16 mouse cellular contexts compared by ENCODE assay signal in the genomic region with DNA sequence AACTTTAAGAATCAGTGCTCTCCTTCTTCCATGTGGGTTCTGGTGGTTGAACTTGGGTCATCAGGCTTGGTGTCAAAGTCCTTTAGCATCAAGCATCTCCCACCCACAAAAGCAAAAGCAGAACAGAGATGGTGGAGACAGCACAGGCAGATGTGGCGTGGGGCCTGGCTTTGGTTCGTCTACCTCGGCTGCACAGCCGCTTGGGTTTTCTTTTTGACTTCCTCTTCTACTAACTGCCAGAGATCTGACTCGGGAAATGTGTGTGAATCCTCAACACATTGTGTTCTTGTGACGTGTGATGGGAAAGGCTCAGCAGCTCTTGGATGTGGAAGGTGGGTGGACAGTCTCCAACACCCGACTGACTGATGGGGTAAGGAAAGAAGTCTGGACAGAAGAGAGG.
DNase-seq lines count a peak whose midpoint lies in the region; ATAC-seq and TF ChIP-seq lines count a peak whose summit lies in the region.
"Had no signal": no experiment of that assay in that cellular context is flagged by ENCODE, and none has a peak within 500 bp of the region (broad histone marks: within the 10 kb centered on the region; RNA-seq: fewer than 3 reads in every experiment).

No protein-coding gene starts in this region.

- ATAC-seq in liver, embryonic 12.5 days = no peak
- ATAC-seq in heart, postnatal 0 days (ENCODE audit: insufficient read depth, low read depth) = no peak
- ATAC-seq: forebrain, embryonic 16.5 days; hindbrain, embryonic 16.5 days had no signal

- H3K4me3 ChIP-seq in liver, embryonic 12.5 days = no peak overlapping the region
- no peak overlapping the region for H3K4me3 ChIP-seq in MEL (ENCODE audit: control insufficient read depth in 1 of 2, insufficient read depth in 1 of 2, low read depth in 2 of 2, low read length in 2 of 2)
- H3K4me3 ChIP-seq in heart, postnatal 0 days (ENCODE audit: low read depth, low read length) = no peak overlapping the region
- H3K4me3 ChIP-seq: lung, embryonic 15.5 days had no signal

- TF ChIP-seq RAD21 in MEL (IDR thresholded peaks at IDR 0.05; ENCODE audit: low read depth, low read length) = no peak

- no peaks in the 10 kb centered on the region for H3K27me3 ChIP-seq in liver, embryonic 12.5 days (replicated peaks)
- H3K27me3 ChIP-seq in MEL (ENCODE audit: control insufficient read depth in 1 of 2, insufficient read depth in 2 of 2, low read length in 2 of 2) = peaks cover 0 to 2% of the 10 kb centered on the region in 2 experiments; a peak in 1 of 4 replicates
- no peaks in the 10 kb centered on the region for H3K27me3 ChIP-seq in heart, postnatal 0 days (ENCODE audit: control insufficient read depth, insufficient read depth, low read length)
- H3K27me3 ChIP-seq: lung, embryonic 15.5 days had no signal

- H3K27ac ChIP-seq in liver, embryonic 12.5 days = no peak overlapping the region
- H3K27ac ChIP-seq in MEL (ENCODE audit: control insufficient read depth, low read depth, low read length) = no peak overlapping the region
- H3K27ac ChIP-seq in heart, postnatal 0 days (ENCODE audit: low read depth) = peak overlapping the region; percentile 46; the same call in 1 of the 2 replicates
- H3K27ac ChIP-seq: lung, embryonic 15.5 days had no signal

- H3K9ac ChIP-seq in liver, embryonic 12.5 days = no peak overlapping the region
- H3K9ac ChIP-seq in MEL (ENCODE audit: control insufficient read depth, low read depth, low read length, poor library complexity, severe bottlenecking) = no peak overlapping the region
- no peak overlapping the region for H3K9ac ChIP-seq in heart, postnatal 0 days (replicated peaks; ENCODE audit: low read depth, low read length)
- H3K9ac ChIP-seq: lung, embryonic 15.5 days had no signal

- no peaks in the 10 kb centered on the region for H3K4me1 ChIP-seq in liver, embryonic 12.5 days
- 0 out of 4 replicates have a peak, but pooled peaks cover 0 to 3% of the 10 kb centered on the region in 2 experiments for H3K4me1 ChIP-seq in MEL (ENCODE audit: control insufficient read depth in 1 of 2, insufficient read depth in 2 of 2, low read length in 2 of 2)
- no peaks in the 10 kb centered on the region for H3K4me1 ChIP-seq in heart, postnatal 0 days (ENCODE audit: control insufficient read depth, insufficient read depth)
- H3K4me1 ChIP-seq: lung, embryonic 15.5 days had no signal

- 25% methylated on average over 7 of the region's 7 CpGs for WGBS in liver, embryonic 12.5 days (ENCODE audit: insufficient replicate concordance)
- WGBS in heart, postnatal 0 days = 67% methylated on average over 7 of the region's 7 CpGs

- no peak for TF ChIP-seq EP300 in MEL (IDR thresholded peaks at IDR 0.05; ENCODE audit: low read depth in 1 of 2, low read length in 2 of 2)
- TF ChIP-seq EP300 in heart, postnatal 0 days (IDR thresholded peaks at IDR 0.05; ENCODE audit: low read depth) = no peak

- H3K9me3 ChIP-seq in liver, embryonic 12.5 days (replicated peaks) = no peaks in the 10 kb centered on the region
- no peaks in the 10 kb centered on the region for H3K9me3 ChIP-seq in MEL (replicated peaks; ENCODE audit: insufficient read depth, low read length)
- H3K9me3 ChIP-seq in heart, postnatal 0 days (replicated peaks; ENCODE audit: control insufficient read depth, low read length) = no peaks in the 10 kb centered on the region
- H3K9me3 ChIP-seq: G1E; lung, embryonic 15.5 days had no signal

- DNase-seq in liver (peak; percentile 4), MEL (ENCODE audit: low read depth, low spot score) (peak; percentile 57)
- no peak for DNase-seq in heart, postnatal 0 days (ENCODE audit: low spot score)
- peak; percentile 2 for DNase-seq in spleen, adult 12 weeks (ENCODE audit: low spot score)
- no peak for DNase-seq in ovary, postnatal 36 days (ENCODE audit: low spot score)
- DNase-seq in cerebellum, adult 9-11 months = no peak
- DNase-seq in layer of hippocampus, adult 11-12 months (ENCODE audit: low spot score) = no peak
- DNase-seq: adrenal gland, postnatal 25 days; cerebellum, postnatal 25 days; thymus, adult 2 months had no signal

- H3K36me3 ChIP-seq in liver, embryonic 12.5 days = no peaks in the 10 kb centered on the region
- H3K36me3 ChIP-seq in MEL (ENCODE audit: control insufficient read depth in 1 of 2, insufficient read depth in 2 of 2, low read length in 2 of 2) = no peaks in the 10 kb centered on the region
- H3K36me3 ChIP-seq in heart, postnatal 0 days (replicated peaks; ENCODE audit: control insufficient read depth, insufficient read depth, low read length) = no peaks in the 10 kb centered on the region
- H3K36me3 ChIP-seq: G1E; lung, embryonic 15.5 days had no signal

- TF ChIP-seq POLR2A in MEL (IDR thresholded peaks at IDR 0.05; ENCODE audit: control insufficient read depth in 1 of 2, insufficient read depth in 1 of 2, low read depth in 1 of 2, low read length in 2 of 2, poor library complexity in 1 of 2) = no peak

- no peak overlapping the region for H3K4me2 ChIP-seq in liver, embryonic 12.5 days
- no peak overlapping the region for H3K4me2 ChIP-seq in heart, postnatal 0 days (ENCODE audit: low read depth, low read length)
- H3K4me2 ChIP-seq: lung, embryonic 15.5 days; midbrain, embryonic 11.5 days had no signal

- TF ChIP-seq CTCF in MEL (IDR thresholded peaks at IDR 0.05 in 2 of 3, conservative IDR thresholded peaks at IDR 0.05 in 1 of 3; ENCODE audit: control insufficient read depth in 1 of 3, insufficient read depth in 1 of 3, low read depth in 2 of 3, low read length in 3 of 3, poor library complexity in 1 of 3, severe bottlenecking in 1 of 3) = no peak
- no peak for TF ChIP-seq CTCF in heart, postnatal 0 days (IDR thresholded peaks at IDR 0.05; ENCODE audit: low read depth)

- H3K79me2 ChIP-seq in MEL (ENCODE audit: control insufficient read depth, insufficient read depth, low read length, poor library complexity) = no peaks in the 10 kb centered on the region

TF ChIP-seq in MEL, 35 proteins besides CTCF, POLR2A, EP300 and RAD21:
- 0 out of 2 replicates have a peak, but pooled peaks have one; percentile 9 for TF ChIP-seq TBP (IDR thresholded peaks at IDR 0.05; ENCODE audit: low read depth, low read length)
- no peak for TF ChIP-seq MAZ (IDR thresholded peaks at IDR 0.05; ENCODE audit: low read depth, low read length)
- no peak for TF ChIP-seq TAL1 (IDR thresholded peaks at IDR 0.05; ENCODE audit: low read length)
- TF ChIP-seq HCFC1 (IDR thresholded peaks at IDR 0.05; ENCODE audit: low read depth, low read length) = no peak
- TF ChIP-seq ELF1 (IDR thresholded peaks at IDR 0.05; ENCODE audit: low read depth, low read length) = no peak
- no peak for TF ChIP-seq ZMIZ1 (IDR thresholded peaks at IDR 0.05; ENCODE audit: low read depth, low read length)
- no peak for TF ChIP-seq JUND (IDR thresholded peaks at IDR 0.05; ENCODE audit: low read depth, low read length)
TF ChIP-seq in MEL: peak in this region for 1.

Comparison
In these comparisons a context has a peak if more than half of its experiments do, and no peak if none do; other contexts are left out.
1. DNase-seq: peak in liver (single experiment), MEL (single experiment) and spleen, adult 12 weeks (single experiment); none in heart, postnatal 0 days (single experiment), ovary, postnatal 36 days (single experiment), cerebellum, adult 9-11 months (single experiment) and layer of hippocampus, adult 11-12 months (single experiment).